Mouse (Mus musculus) heart, embryonic 14.5 days (tissue): ENCODE measurements around the gene Gal3st1. TPM values are rescaled to one million over a fixed set of nuclear protein-coding genes. Genes with fewer than 3 reads are reported as not detected.

Experiments used
- ATAC-seq: fragments of 200-750 bp; cut with Nextera tagmentation; 2 replicates; pipeline ENCODE4 v1.8.0; 2017; ENCODE audit warnings: low read depth, moderate TSS enrichment; ENCODE audit not compliant: insufficient number of reproducible peaks, insufficient read depth, low FRiP score
- H3K27ac ChIP-seq, 2 experiments: fragments of 200-500 bp in 1 of 2; fragments of 300-500 bp in 1 of 2; sonication (generic) in 1 of 2; replicated peaks in 1 of 2; 2 replicates each; pipeline ENCODE4 v1.5.1; 2012 to 2014; ENCODE audit warnings: low read depth in 2 of 2, low read length in 2 of 2, control low read depth in 1 of 2, mild to moderate bottlenecking in 1 of 2, mixed read lengths in 1 of 2; ENCODE audit not compliant: control insufficient read depth in 1 of 2, insufficient read depth in 1 of 2
- H3K27me3 ChIP-seq: fragments of 300-500 bp; sonication (generic); 2 replicates; pipeline ENCODE4 v1.6.1; 2014; ENCODE audit warnings: mild to moderate bottlenecking, low read length, control low read depth; ENCODE audit not compliant: control insufficient read depth, insufficient read depth
- H3K36me3 ChIP-seq: fragments of 300-500 bp; sonication (generic); 2 replicates; pipeline ENCODE4 v1.6.1; 2014; ENCODE audit warnings: mild to moderate bottlenecking, control low read depth, low read length, mixed read lengths; ENCODE audit not compliant: control insufficient read depth, insufficient read depth
- H3K4me1 ChIP-seq, 2 experiments: fragments of 200-500 bp in 1 of 2; fragments of 300-500 bp in 1 of 2; sonication (generic) in 1 of 2; 2 replicates each; pipeline ENCODE4 v1.6.1; 2012 to 2014; ENCODE audit warnings: low read length in 2 of 2, control low read depth in 1 of 2, mixed read lengths in 1 of 2; ENCODE audit not compliant: control insufficient read depth in 2 of 2, insufficient read depth in 2 of 2
- H3K4me2 ChIP-seq: fragments of 300-500 bp; sonication (generic); 2 replicates; pipeline ENCODE4 v1.6.1; 2014; ENCODE audit warnings: mild to moderate bottlenecking, low read length
- H3K4me3 ChIP-seq, 2 experiments: fragments of 200-500 bp in 1 of 2; fragments of 300-500 bp in 1 of 2; sonication (generic) in 1 of 2; 2 replicates each; pipeline ENCODE4 v1.5.1; 2012 to 2014; ENCODE audit warnings: low read length in 2 of 2, mild to moderate bottlenecking in 2 of 2, control low read depth in 1 of 2, low read depth in 1 of 2, moderate library complexity in 1 of 2; ENCODE audit not compliant: control insufficient read depth in 1 of 2, insufficient read depth in 1 of 2
- H3K9ac ChIP-seq: fragments of 300-500 bp; sonication (generic); 2 replicates; pipeline ENCODE4 v1.6.1; 2014; ENCODE audit warnings: mild to moderate bottlenecking, low read length
- H3K9me3 ChIP-seq: fragments of 300-500 bp; sonication (generic); 2 replicates; pipeline ENCODE4 v1.6.1; 2016; ENCODE audit warnings: low read length, control low read depth; ENCODE audit not compliant: control insufficient read depth
- WGBS: fragments of 180-500 bp; shearing (Covaris S2); extraction: QIAGEN DNeasy Blood & Tissue Kit; methylation state at CpG from one replicate; pipeline ENCODE4 v1.1.7; 2014; 5-methylcytosine and 5-hydroxymethylcytosine counted together
- polyA plus RNA-seq: library from polyadenylated mRNA; unstranded; fragments of >200 nt; fragmentation: Nextera tagmentation; extraction: Ambion mirVana; gene quantifications from 2 replicates; pipeline ENCODE4 v1.2.1, GENCODE M21; 2014

The Gal3st1 gene
- polyA plus RNA-seq, 1 experiment from 2014 or later: not detected

GRCm38 (mm10) chr11:3969837-3970236, 13.6 kb upstream of the Gal3st1 start:
- no peaks in the 10 kb centered on the region for H3K27me3 ChIP-seq
- WGBS: 77% methylated on average over 3 of the region's 3 CpGs
- peaks cover 69% of the 10 kb centered on the region for H3K36me3 ChIP-seq

GRCm38 (mm10) chr11:3970361-3970760, 13.1 kb upstream of the Gal3st1 start:
- 97% methylated on average over 7 of the region's 7 CpGs for WGBS
- H3K9ac ChIP-seq: no peak overlapping the region
- H3K9me3 ChIP-seq: no peaks in the 10 kb centered on the region
- no peak overlapping the region for H3K4me2 ChIP-seq
- ATAC-seq: no peak
- no peaks in the 10 kb centered on the region for H3K4me1 ChIP-seq
- no peak overlapping the region for H3K4me3 ChIP-seq
- H3K27me3 ChIP-seq: no peaks in the 10 kb centered on the region
- no peak overlapping the region for H3K27ac ChIP-seq
- H3K36me3 ChIP-seq: peaks cover 74% of the 10 kb centered on the region

More at GRCm38 (mm10) chr11:3969837-3970236, 13.6 kb upstream of the Gal3st1 start:
- Histone ChIP-seq H3K9ac (no peak overlapping the region), H3K4me2 (no peak overlapping the region), H3K9me3 (no peaks in the 10 kb centered on the region), H3K27ac (no peak overlapping the region), H3K4me3 (no peak overlapping the region), H3K4me1 (peaks cover 0 to 3% of the 10 kb centered on the region in 2 experiments; a peak in 2 of 4 replicates)
- no peak for ATAC-seq

- Histone ChIP-seq H3K4me2 (no peak overlapping the region), H3K4me3 (no peak overlapping the region), H3K27ac (no peak overlapping the region), H3K4me1 (no peaks in the 10 kb centered on the region), H3K36me3 (peaks cover 98% of the 10 kb centered on the region), H3K9me3 (no peaks in the 10 kb centered on the region), H3K9ac (no peak overlapping the region), H3K27me3 (no peaks in the 10 kb centered on the region)
- no peak for ATAC-seq
- 89% methylated on average over 7 of the region's 7 CpGs for WGBS
These were observed 10.4 kb upstream of the Gal3st1 start for GRCm38 (mm10) chr11:3973081-3973480.

GRCm38 (mm10) chr11:3974311-3974710, 9.1 kb upstream of the Gal3st1 start:
- no peak overlapping the region for H3K4me2 ChIP-seq
- 72% methylated on average over 3 of the region's 3 CpGs for WGBS
- H3K4me1 ChIP-seq: no peaks in the 10 kb centered on the region
- no peaks in the 10 kb centered on the region for H3K27me3 ChIP-seq
- H3K36me3 ChIP-seq: peaks cover 100% of the 10 kb centered on the region
- H3K9me3 ChIP-seq: no peaks in the 10 kb centered on the region
- no peak for ATAC-seq
- no peak overlapping the region for H3K4me3 ChIP-seq
- H3K27ac ChIP-seq: no peak overlapping the region
- H3K9ac ChIP-seq: no peak overlapping the region

- Histone ChIP-seq H3K27me3 (no peaks in the 10 kb centered on the region), H3K9me3 (no peaks in the 10 kb centered on the region), H3K4me1 (no peaks in the 10 kb centered on the region), H3K27ac (no peak within 1 kb of the TSS), H3K36me3 (peaks cover 90% of the 10 kb centered on the region), H3K4me3 (no peak within 1 kb of the TSS), H3K9ac (no peak within 1 kb of the TSS), H3K4me2 (no peak within 1 kb of the TSS)
- ATAC-seq: no peak
- WGBS: 96% methylated on average over 6 of the region's 6 CpGs
These were observed 6.8 kb upstream of the Gal3st1 start, which contains the start of gene 4930556J24Rik for GRCm38 (mm10) chr11:3976678-3977077. 4930556J24Rik (minus strand) TSS chr11:3976778.

- ATAC-seq: no peak
These were observed 5.0 kb upstream of the Gal3st1 start for GRCm38 (mm10) chr11:3978421-3978820.

GRCm38 (mm10) chr11:3981536-3981935, 1.9 kb upstream of the Gal3st1 start:
- H3K27me3 ChIP-seq: peaks cover 9% of the 10 kb centered on the region
- H3K4me1 ChIP-seq: peaks cover 9 to 10% of the 10 kb centered on the region in 2 experiments; a peak in 3 of 4 replicates
- no peak overlapping the region for H3K4me3 ChIP-seq
- no peak overlapping the region for H3K4me2 ChIP-seq
- no peak for ATAC-seq
- H3K27ac ChIP-seq: peak overlapping the region in 1 of 2 experiments; percentile 54; a peak in 1 of 4 replicates
- H3K9me3 ChIP-seq: no peaks in the 10 kb centered on the region
- H3K36me3 ChIP-seq: peaks cover 41% of the 10 kb centered on the region
- WGBS: 49% methylated on average over 6 of the region's 6 CpGs
- H3K9ac ChIP-seq: no peak overlapping the region

More at GRCm38 (mm10) chr11:3978421-3978820, 5.0 kb upstream of the Gal3st1 start:
- H3K4me2 ChIP-seq: no peak overlapping the region
- H3K36me3 ChIP-seq: peaks cover 72% of the 10 kb centered on the region
- no peak overlapping the region for H3K9ac ChIP-seq
- H3K27ac ChIP-seq: no peak overlapping the region
- WGBS: 87% methylated on average over 5 of the region's 5 CpGs
- no peak overlapping the region for H3K4me3 ChIP-seq
- no peaks in the 10 kb centered on the region for H3K9me3 ChIP-seq
- H3K27me3 ChIP-seq: no peaks in the 10 kb centered on the region
- H3K4me1 ChIP-seq: peaks cover 4 to 6% of the 10 kb centered on the region in 2 experiments; a peak in 2 of 4 replicates
